Mouse (Mus musculus): ENCODE data around the gene Hist1h2ak.

Hist1h2ak gene

DNA sequence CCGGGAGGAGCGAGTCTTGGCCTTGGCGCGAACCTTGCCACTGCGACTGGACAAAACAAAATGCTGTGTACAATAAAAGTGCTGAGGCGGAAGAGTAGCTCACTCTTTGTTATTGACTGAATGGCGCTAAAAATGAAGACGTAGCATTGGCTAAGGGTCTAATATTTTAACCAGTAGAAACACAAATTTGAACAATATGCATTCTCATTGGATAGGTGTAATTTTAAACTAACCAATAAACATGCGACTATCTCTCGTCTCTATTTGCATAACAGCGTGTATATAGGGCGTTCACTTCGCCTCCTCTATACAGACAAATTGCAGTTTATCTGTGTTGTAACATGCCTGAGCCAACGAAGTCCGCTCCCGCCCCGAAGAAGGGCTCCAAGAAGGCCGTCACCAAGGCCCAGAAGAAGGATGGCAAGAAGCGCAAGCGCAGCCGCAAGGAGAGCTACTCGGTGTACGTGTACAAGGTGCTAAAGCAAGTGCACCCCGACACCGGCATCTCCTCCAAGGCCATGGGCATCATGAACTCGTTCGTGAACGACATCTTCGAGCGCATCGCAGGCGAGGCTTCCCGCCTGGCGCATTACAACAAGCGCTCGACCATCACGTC is 31.8 kb downstream of the Hist1h2ak start, which contains the start of gene Hist1h2bm:
Gene Hist1h2bm (plus strand): TSS at position 288 of the 616 bp plus-strand sequence.
- DNase-seq (ENCODE audit: low spot score in 2 of 2), result peak; percentile 71 to 77

DNA sequence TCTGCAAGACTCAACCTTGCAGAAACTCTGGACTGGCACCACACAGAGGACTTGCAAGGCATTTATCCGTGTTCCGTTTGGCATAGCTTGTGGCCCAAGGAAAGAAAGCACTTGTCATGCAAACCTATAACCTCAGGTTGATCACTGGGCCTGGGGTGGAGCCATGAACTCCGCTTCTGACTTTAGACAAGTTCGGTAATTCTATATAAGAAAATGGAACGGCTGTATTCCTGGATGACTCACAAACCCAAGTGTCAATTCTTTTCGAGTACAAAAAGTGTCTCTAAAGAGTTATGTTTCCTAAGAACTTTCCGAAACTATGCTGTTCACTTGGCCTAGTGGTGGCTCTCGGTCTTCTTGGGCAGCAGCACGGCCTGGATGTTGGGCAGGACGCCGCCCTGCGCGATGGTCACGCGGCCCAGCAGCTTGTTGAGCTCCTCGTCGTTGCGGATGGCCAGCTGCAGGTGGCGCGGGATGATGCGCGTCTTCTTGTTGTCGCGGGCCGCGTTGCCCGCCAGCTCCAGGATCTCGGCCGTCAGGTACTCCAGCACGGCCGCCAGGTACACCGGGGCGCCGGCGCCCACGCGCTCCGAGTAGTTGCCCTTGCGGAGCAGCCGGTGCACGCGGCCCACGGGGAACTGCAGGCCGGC is 32.4 kb downstream of the Hist1h2ak start:
- peak in 1 of 2 experiments; percentile 21 for DNase-seq (ENCODE audit: low spot score in 2 of 2)

GRCm38 (mm10) chr13:21718381-21719080 is 35.1 kb downstream of the Hist1h2ak start:
- DNase-seq (ENCODE audit: low spot score in 2 of 2), result no peak

DNA sequence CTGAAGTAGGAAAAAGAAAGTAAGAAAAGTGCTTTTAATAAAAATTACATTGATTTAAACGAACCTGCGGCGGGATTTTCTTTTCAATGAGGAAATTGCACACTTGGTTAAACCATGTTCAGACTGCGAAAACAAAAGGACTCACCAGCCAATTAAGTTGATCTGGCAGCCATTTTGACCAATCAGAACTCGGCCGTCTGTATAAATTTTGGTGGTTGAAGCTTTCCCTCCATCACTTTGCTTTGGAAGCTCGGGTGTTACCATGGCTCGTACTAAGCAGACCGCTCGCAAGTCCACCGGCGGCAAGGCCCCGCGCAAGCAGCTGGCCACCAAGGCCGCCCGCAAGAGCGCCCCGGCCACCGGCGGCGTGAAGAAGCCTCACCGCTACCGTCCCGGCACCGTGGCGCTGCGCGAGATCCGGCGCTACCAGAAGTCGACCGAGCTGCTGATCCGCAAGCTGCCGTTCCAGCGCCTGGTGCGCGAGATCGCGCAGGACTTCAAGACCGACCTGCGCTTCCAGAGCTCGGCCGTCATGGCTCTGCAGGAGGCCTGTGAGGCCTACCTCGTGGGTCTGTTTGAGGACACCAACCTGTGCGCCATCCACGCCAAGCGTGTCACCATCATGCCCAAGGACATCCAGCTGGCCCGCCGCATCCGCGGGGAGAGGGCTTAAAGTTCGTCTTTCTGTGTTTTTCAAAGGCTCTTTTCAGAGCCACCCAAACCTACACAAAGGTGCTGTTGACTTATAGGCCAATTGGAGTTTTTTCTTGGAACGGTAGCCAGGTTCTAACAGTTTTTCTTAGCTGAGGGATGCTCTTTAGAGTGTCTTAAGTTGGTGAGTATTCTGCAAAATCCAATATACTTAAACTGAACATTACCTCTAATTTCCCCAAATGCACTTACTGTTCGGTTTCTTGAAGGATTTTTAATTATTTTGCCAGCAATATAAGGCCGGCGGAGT is 36.0 kb downstream of the Hist1h2ak start, which contains the start of gene Hist1h3h:
Gene Hist1h3h (plus strand): TSS at position 263 of the 961 bp plus-strand sequence.
- DNase-seq (ENCODE audit: low spot score in 2 of 2), result peak; percentile 87 to 91

DNA sequence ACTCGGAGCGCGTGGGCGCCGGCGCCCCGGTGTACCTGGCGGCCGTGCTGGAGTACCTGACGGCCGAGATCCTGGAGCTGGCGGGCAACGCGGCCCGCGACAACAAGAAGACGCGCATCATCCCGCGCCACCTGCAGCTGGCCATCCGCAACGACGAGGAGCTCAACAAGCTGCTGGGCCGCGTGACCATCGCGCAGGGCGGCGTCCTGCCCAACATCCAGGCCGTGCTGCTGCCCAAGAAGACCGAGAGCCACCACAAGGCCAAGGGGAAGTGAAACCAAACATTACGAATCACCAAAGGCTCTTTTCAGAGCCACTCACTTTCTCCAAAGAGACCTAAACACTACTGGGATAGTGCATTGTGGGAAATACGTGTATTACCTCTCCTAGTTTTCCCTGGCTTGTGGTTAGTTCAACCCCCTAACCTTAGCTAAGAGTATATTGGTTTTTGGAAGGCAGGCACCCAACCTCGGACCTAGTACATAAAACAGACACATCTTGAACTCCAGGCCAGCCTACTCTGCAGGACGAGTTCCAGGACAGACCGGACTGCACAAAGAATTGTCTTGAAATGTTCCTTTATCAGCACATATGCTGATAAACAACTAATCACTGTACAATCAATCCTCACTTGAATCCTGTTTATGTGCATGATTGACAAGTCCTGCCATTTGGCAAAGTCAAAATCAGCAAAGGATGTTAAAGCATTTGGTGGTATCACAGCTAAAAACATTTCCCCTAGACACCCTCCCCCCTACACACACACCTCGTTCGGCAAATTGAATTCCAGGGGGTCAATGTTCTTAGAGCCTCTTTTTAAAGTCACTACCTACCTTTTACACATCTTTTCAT is 36.9 kb downstream of the Hist1h2ak start:
- DNase-seq (ENCODE audit: low spot score in 2 of 2), result peak in 1 of 2 experiments; percentile 18

DNA sequence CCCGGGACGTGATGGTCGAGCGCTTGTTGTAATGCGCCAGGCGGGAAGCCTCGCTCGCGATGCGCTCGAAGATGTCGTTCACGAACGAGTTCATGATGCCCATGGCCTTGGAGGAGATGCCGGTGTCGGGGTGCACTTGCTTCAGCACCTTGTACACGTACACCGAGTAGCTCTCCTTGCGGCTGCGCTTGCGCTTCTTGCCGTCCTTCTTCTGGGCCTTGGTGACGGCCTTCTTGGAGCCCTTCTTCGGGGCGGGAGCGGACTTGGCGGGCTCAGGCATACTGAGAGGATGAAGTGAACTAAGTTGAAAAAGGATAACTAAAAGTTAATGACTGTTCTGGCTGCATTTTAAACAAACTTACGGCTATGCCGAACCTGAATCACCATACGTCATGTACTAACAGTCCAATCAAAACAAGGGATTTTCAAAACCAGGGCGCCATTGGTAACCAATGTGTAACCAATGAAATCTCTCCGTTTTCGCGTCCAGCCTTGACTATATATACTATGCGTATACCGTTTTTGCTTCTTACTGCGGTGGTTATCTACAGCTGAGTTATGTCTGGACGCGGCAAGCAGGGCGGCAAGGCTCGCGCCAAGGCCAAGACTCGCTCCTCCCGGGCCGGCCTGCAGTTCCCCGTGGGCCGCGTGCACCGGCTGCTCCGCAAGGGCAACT is 37.6 kb downstream of the Hist1h2ak start, which contains the start of the genes Hist1h2bl and Hist1h2ai:
Gene Hist1h2bl (minus strand): TSS at position 280 of the 676 bp plus-strand sequence.
Gene Hist1h2ai (plus strand): TSS at position 559 of the 676 bp plus-strand sequence.
- peak; percentile 86 to 87 for DNase-seq (ENCODE audit: low spot score in 2 of 2)

- DNase-seq (ENCODE audit: low spot score in 2 of 2), result peak; percentile 21 to 27
Observed at GRCm38 (mm10) chr13:21715131-21715863, 38.3 kb downstream of the Hist1h2ak start.

DNA sequence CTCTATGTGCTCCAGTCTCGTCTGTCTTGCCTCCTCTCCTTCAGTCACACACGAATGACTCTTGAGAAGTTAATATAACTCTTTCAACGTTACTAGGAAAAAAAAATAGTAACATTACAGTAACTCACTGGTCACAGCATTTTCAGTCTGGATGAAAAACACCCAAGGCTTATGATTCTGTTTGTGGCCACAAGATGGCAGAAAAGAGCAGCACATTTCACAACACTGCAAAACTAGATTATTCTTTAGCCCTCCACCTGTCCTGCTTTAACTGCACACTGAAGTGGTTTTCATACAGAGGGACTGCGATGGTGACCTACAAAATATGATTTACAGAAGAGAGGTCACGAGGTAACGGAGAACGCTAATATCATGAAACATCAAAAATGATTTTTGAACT is 38.9 kb downstream of the Hist1h2ak start:
- DNase-seq (ENCODE audit: low spot score in 2 of 2), result peak; percentile 37 to 59

DNA sequence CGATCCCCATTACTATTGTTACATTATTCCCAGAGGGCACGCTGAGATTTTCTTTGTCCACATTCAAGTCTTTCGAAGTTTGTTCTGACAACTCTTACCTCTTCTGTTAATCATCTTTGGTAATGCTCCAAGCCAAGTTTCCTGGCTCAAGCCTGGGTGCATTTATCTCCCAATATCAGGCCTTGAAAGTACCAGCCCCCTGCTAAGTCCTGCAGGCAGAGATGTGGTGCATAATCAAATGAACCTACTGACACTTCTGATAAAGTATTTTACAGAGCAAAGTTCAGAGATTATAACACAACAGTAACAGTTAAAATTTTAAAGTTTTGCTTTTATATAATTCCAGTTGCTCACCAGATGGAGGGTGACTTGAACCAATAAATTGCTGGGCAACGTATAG is 41.9 kb downstream of the Hist1h2ak start:
- no peak for DNase-seq (ENCODE audit: low spot score in 2 of 2)

DNA sequence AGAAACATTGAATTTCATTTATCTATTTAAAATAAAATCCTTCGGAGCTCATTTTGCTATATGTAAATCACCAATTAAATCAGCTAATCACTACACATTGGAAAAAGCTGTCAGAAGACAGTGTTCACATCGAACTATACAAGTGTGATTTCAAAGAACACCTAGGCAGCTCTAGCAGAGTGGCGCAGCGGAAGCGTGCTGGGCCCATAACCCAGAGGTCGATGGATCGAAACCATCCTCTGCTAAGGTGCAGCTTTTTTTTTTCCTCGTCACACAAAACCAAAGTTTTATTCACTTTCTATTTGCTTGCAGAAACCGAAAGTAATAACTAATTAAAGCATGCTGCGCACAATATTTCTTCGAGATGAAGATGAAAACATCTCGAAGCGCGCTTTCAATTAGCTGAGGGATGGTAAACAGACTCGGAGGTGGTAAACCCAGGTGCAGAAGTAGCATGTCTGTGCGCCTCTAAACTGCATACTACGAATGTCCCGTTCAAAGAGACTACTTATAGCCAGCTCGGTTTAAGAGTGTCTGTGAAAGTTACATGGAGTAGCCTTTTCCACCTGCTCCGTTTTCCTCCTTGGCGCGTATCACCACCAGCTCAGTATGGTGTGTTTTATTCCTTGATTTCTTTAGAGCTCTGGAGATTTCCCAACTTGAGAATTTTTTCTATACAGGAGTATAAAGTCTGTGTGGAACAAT is 42.7 kb downstream of the Hist1h2ak start:
- DNase-seq (ENCODE audit: low spot score in 2 of 2), result peak; percentile 73 to 87

DNA sequence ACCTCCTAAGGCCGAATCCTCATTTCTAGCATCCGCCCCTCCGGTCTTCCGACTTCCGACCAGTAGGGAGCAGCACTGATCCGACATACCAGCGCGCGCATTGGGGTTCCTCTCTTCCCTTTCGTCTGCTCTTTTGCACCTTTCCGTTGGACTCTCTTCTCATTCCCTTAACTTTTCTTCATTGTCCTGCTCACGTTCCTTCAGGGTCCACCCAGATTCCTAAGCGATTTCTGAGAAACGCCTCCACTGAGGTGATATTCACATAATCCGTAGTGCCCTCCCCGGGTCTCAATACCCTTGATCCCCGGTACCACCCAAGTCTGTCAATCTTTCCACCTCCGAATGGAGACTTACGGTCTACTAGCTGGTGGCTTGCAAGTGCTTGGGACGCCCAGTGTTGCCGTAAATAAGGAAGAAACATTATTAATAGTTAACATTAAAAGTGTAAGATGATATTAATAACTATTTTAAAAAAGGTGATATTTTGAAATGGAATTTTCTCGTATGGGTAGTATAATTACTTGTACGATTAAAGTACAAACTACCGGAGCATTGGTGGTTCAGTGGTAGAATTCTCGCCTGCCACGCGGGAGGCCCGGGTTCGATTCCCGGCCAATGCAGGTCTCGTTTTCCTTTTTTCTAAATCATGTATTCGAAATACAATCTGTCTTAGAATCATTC is 43.5 kb downstream of the Hist1h2ak start:
- DNase-seq (ENCODE audit: low spot score in 2 of 2), result peak; percentile 78 to 92

- DNase-seq (ENCODE audit: low spot score in 2 of 2), result no peak
Observed at GRCm38 (mm10) chr13:21706669-21707068, 47.0 kb downstream of the Hist1h2ak start.
